Mouse (Mus musculus) bone marrow macrophage, adult 2 months (primary cell): ENCODE measurements around the gene Hc.

Source experiments
- CTCF ChIP-seq: IDR thresholded peaks from 2 replicates; pipeline ENCODE4 v1.5.1; 2012; ENCODE audit warnings: low read depth, mild to moderate bottlenecking, low read length, moderate library complexity
- POLR2A ChIP-seq: IDR thresholded peaks from 2 replicates; pipeline ENCODE4 v1.6.1; 2012; ENCODE audit warnings: mild to moderate bottlenecking, low read depth, low read length, borderline replicate concordance

DNA sequence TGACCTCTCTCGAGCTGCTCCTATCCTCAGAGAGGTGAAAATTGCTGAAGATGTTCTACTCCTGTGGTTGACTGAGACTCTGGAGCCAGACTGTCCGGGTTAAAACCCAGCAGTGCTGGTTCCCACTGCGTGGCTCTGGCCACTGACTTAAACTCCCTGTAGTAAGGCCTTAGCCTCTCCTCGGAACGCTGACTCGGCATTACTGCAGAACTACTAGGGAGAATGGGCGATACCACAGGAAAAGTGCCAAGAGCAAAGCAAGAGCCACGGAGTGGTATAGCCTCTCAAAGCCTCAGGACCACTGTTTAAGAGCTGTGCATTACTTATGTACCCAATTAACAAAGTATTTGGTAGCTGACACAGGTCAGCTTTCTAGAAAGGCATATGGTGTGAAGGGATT lies 76.4 kb downstream of the Hc start:
- TF ChIP-seq CTCF (no peak), POLR2A (no peak)
